In genomic region chr14:34769021-34769566, GRCm38 (mm10) we compare ENCODE assay signal across 7 mouse cellular contexts. TPM values are rescaled to one million over a fixed set of nuclear protein-coding genes. Genes with fewer than 3 reads are reported as not detected.
A peak's percentile ranks its signal among the peaks of the same experiment; 100 is the strongest.
DNase-seq lines count a peak whose midpoint lies in the region; ATAC-seq and TF ChIP-seq lines count a peak whose summit lies in the region.

No protein-coding gene starts in this region.

- H3K9ac ChIP-seq in hindbrain, postnatal 0 days (replicated peaks; ENCODE audit: low read length), result peak overlapping the region; percentile 59

- no peaks in the 10 kb centered on the region for H3K9me3 ChIP-seq in hindbrain, postnatal 0 days (ENCODE audit: low read length)
- no peaks in the 10 kb centered on the region for H3K9me3 ChIP-seq in megakaryocyte, embryonic 14.5 days

- H3K27me3 ChIP-seq in hindbrain, postnatal 0 days (ENCODE audit: insufficient read depth, low read length), result no peaks in the 10 kb centered on the region
- H3K27me3 ChIP-seq in megakaryocyte, embryonic 14.5 days (replicated peaks), result peaks cover 21% of the 10 kb centered on the region

- DNase-seq in T-cell, adult 2 months (ENCODE audit: low spot score), result peak; percentile 65
- DNase-seq in cerebellum, adult 9-10 months, result peak; percentile 46
- peak; percentile 18 to 82 for DNase-seq in frontal cortex, adult 2 months (ENCODE audit: extremely low spot score in 1 of 2, low spot score in 1 of 2)
- DNase-seq in hindbrain, postnatal 0 days (ENCODE audit: low spot score), result peak; percentile 85
- peak; percentile 48 to 75 for DNase-seq in left cerebral cortex, adult 2 months (ENCODE audit: extremely low spot score in 1 of 2, low spot score in 2 of 2)
- DNase-seq in right cerebral cortex, postnatal 25 days, result peak; percentile 62

- peak overlapping the region; percentile 43 for H3K4me3 ChIP-seq in hindbrain, postnatal 0 days (ENCODE audit: low read length)
- peak overlapping the region; percentile 53 for H3K4me3 ChIP-seq in left cerebral cortex, adult 2 months
- peak overlapping the region; percentile 91 for H3K4me3 ChIP-seq in megakaryocyte, embryonic 14.5 days (replicated peaks)

- H3K4me1 ChIP-seq in hindbrain, postnatal 0 days (ENCODE audit: insufficient read depth, low read length), result no peaks in the 10 kb centered on the region
- H3K4me1 ChIP-seq in megakaryocyte, embryonic 14.5 days, result peaks cover 29% of the 10 kb centered on the region

- under 1% methylated on average over 36 of the region's 36 CpGs for WGBS in hindbrain, postnatal 0 days

- no peaks in the 10 kb centered on the region for H3K36me3 ChIP-seq in hindbrain, postnatal 0 days (ENCODE audit: insufficient read depth, low read length)
- no peaks in the 10 kb centered on the region for H3K36me3 ChIP-seq in megakaryocyte, embryonic 14.5 days (replicated peaks; ENCODE audit: low read length)

- no peak overlapping the region for H3K27ac ChIP-seq in hindbrain, postnatal 0 days
- H3K27ac ChIP-seq in left cerebral cortex, adult 2 months, result no peak overlapping the region

- peak overlapping the region; percentile 93 for H3K4me2 ChIP-seq in hindbrain, postnatal 0 days (ENCODE audit: low read depth, low read length)

- ATAC-seq in hindbrain, postnatal 0 days, result peak; percentile 77

- intact Hi-C loops in left cerebral cortex, adult 2 months (cut with DNase I), result loop anchor here (2.0 kb wide), 1 partner anchor 152 kb away; no protein-coding TSS in a partner anchor

- peak; percentile 90 for TF ChIP-seq CTCF in hindbrain, postnatal 0 days (IDR thresholded peaks at IDR 0.05; ENCODE audit: low read depth)
- TF ChIP-seq CTCF in left cerebral cortex, adult 2 months (IDR thresholded peaks at IDR 0.05), result peak; percentile 85

RNA-seq across cellular contexts. Expression of gene Grid1, which starts 50.8 kb away (rescaled TPM):
- polyA plus RNA-seq in frontal cortex, adult 2 months (2012; rRNA removed), result 19.4 and 20.7 TPM in 2 replicates
- total RNA-seq in hindbrain, postnatal 0 days (2014; rRNA removed), result 33.7 and 36.7 TPM in 2 replicates
- 8.1 and 8.6 TPM in 2 replicates for polyA plus RNA-seq in hindbrain, postnatal 0 days (2015; fragmentation: Nextera tagmentation; extraction: Ambion mirVana)
- 10 to 100 TPM; 47.7 to 48.6 TPM for total RNA-seq in left cerebral cortex, adult 2 months (2021)
- not detected in 2 replicates for polyA plus RNA-seq in megakaryocyte, embryonic 14.5 days (2012; ENCODE audit: insufficient read depth, low replicate concordance)
